Mouse (Mus musculus) midbrain, embryonic 10.5 days (tissue): ENCODE data around the gene Ogt. TPM values are rescaled to one million over a fixed set of nuclear protein-coding genes. Genes with fewer than 3 reads are reported as not detected.

Experiments
- DNase-seq: peaks from one replicate; pipeline ENCODE4 v3.0.0-alpha.2; 2017; ENCODE audit warnings: low spot score
- H3K27ac ChIP-seq: fragments of 300-500 bp; sonication (generic); replicated peaks from 2 replicates; pipeline ENCODE4 v1.5.1; 2016; ENCODE audit warnings: mild to moderate bottlenecking
- H3K27me3 ChIP-seq: fragments of 300-500 bp; sonication (generic); 2 replicates; pipeline ENCODE4 v1.6.1; 2016; ENCODE audit warnings: low read depth, mild to moderate bottlenecking; ENCODE audit not compliant: poor library complexity, severe bottlenecking
- H3K36me3 ChIP-seq: fragments of 300-500 bp; sonication (generic); 2 replicates; pipeline ENCODE4 v1.6.1; 2016; ENCODE audit warnings: mild to moderate bottlenecking, moderate library complexity
- H3K4me1 ChIP-seq: fragments of 300-500 bp; sonication (generic); 2 replicates; pipeline ENCODE4 v1.6.1; 2016
- H3K4me3 ChIP-seq: fragments of 300-500 bp; sonication (generic); 2 replicates; pipeline ENCODE4 v1.5.1; 2016; ENCODE audit warnings: mild to moderate bottlenecking, moderate library complexity
- H3K9me3 ChIP-seq: fragments of 300-500 bp; sonication (generic); replicated peaks from 2 replicates; pipeline ENCODE4 v1.6.1; 2016; ENCODE audit warnings: mild to moderate bottlenecking
- WGBS: fragments of 180-500 bp; shearing (Covaris S2); methylation state at CpG from one replicate; pipeline ENCODE4 v1.1.7; 2016; 5-methylcytosine and 5-hydroxymethylcytosine counted together
- polyA plus RNA-seq: library from polyadenylated mRNA; unstranded; fragments of >200 nt; fragmentation: Nextera tagmentation; extraction: Ambion mirVana; gene quantifications from 2 replicates; pipeline ENCODE4 v1.2.1, GENCODE M21; 2016

Gene Ogt
- polyA plus RNA-seq, result 130 and 158 TPM in 2 replicates

- peak within 1 kb of the TSS; percentile 72 for H3K4me3 ChIP-seq
- H3K9me3 ChIP-seq, result no peaks in the 10 kb centered on the region
- 19% methylated on average over 24 of the region's 24 CpGs for whole genome bisulfite sequencing
- H3K27me3 ChIP-seq, result peaks cover 64% of the 10 kb centered on the region
- peaks cover 19% of the 10 kb centered on the region for H3K4me1 ChIP-seq
- DNase-seq, result peak; percentile 87
- peaks cover 9% of the 10 kb centered on the region for H3K36me3 ChIP-seq
- peak within 1 kb of the TSS; percentile 93 for H3K27ac ChIP-seq
Measured at GRCm38 (mm10) chrX:101639741-101640166, at the start of gene Ogt. Ogt (plus strand) TSS chrX:101640060.

- H3K27ac ChIP-seq, result no peak overlapping the region
- H3K9me3 ChIP-seq, result no peaks in the 10 kb centered on the region
- no peak overlapping the region for H3K4me3 ChIP-seq
- no peaks in the 10 kb centered on the region for H3K36me3 ChIP-seq
- no peak for DNase-seq
- WGBS, result 93% methylated on average over 3 of the region's 3 CpGs
- H3K4me1 ChIP-seq, result no peaks in the 10 kb centered on the region
- peaks cover 35% of the 10 kb centered on the region for H3K27me3 ChIP-seq
Measured at GRCm38 (mm10) chrX:101616183-101616582, 23.7 kb upstream of the Ogt start.

GRCm38 (mm10) chrX:101617889-101618288 lies 22.0 kb upstream of the Ogt start:
- no peak for DNase-seq
- WGBS, result 76% methylated on average over 10 of the region's 10 CpGs

GRCm38 (mm10) chrX:101620317-101620716 lies 19.5 kb upstream of the Ogt start:
- H3K27me3 ChIP-seq, result peaks cover 24% of the 10 kb centered on the region
- DNase-seq, result no peak
- H3K4me1 ChIP-seq, result no peaks in the 10 kb centered on the region
- H3K27ac ChIP-seq, result no peak overlapping the region
- H3K36me3 ChIP-seq, result no peaks in the 10 kb centered on the region
- H3K9me3 ChIP-seq, result no peaks in the 10 kb centered on the region
- 80% methylated on average over 6 of the region's 6 CpGs for WGBS
- H3K4me3 ChIP-seq, result no peak overlapping the region

More at GRCm38 (mm10) chrX:101617889-101618288, 22.0 kb upstream of the Ogt start:
- Histone ChIP-seq H3K4me3 (no peak overlapping the region), H3K36me3 (no peaks in the 10 kb centered on the region), H3K4me1 (no peaks in the 10 kb centered on the region), H3K9me3 (no peaks in the 10 kb centered on the region), H3K27me3 (peaks cover 30% of the 10 kb centered on the region), H3K27ac (no peak overlapping the region)

GRCm38 (mm10) chrX:101622539-101622938 lies 17.3 kb upstream of the Ogt start:
- whole genome bisulfite sequencing, result 72% methylated on average over 3 of the region's 3 CpGs
- no peaks in the 10 kb centered on the region for H3K36me3 ChIP-seq
- DNase-seq, result no peak
- H3K4me3 ChIP-seq, result no peak overlapping the region
- H3K9me3 ChIP-seq, result no peaks in the 10 kb centered on the region
- peaks cover 20% of the 10 kb centered on the region for H3K27me3 ChIP-seq
- H3K4me1 ChIP-seq, result no peaks in the 10 kb centered on the region
- no peak overlapping the region for H3K27ac ChIP-seq

GRCm38 (mm10) chrX:101636821-101637525 lies 2.9 kb upstream of the Ogt start:
- DNase-seq, result no peak
- WGBS, result 19% methylated on average over 9 of the region's 9 CpGs

GRCm38 (mm10) chrX:101638856-101639255 lies 1.0 kb upstream of the Ogt start:
- Histone ChIP-seq H3K27me3 (peaks cover 64% of the 10 kb centered on the region), H3K27ac (peak overlapping the region; percentile 93), H3K4me3 (peak overlapping the region; percentile 72), H3K9me3 (no peaks in the 10 kb centered on the region), H3K4me1 (peaks cover 19% of the 10 kb centered on the region), H3K36me3 (peaks cover 2% of the 10 kb centered on the region)
- no peak for DNase-seq
- 32% methylated on average over 3 of the region's 3 CpGs for WGBS

More at GRCm38 (mm10) chrX:101636821-101637525, 2.9 kb upstream of the Ogt start:
- H3K27ac ChIP-seq, result peak overlapping the region; percentile 6; the same call in 1 of the 2 replicates
- H3K4me1 ChIP-seq, result peaks cover 13% of the 10 kb centered on the region
- no peaks in the 10 kb centered on the region for H3K9me3 ChIP-seq
- H3K27me3 ChIP-seq, result peaks cover 64% of the 10 kb centered on the region
- H3K4me3 ChIP-seq, result no peak overlapping the region
- H3K36me3 ChIP-seq, result no peaks in the 10 kb centered on the region

GRCm38 (mm10) chrX:101639306-101639705 lies 554 bp upstream of the Ogt start:
- WGBS, result 16% methylated on average over 13 of the region's 13 CpGs
- H3K4me3 ChIP-seq, result peak overlapping the region; percentile 72
- peaks cover 64% of the 10 kb centered on the region for H3K27me3 ChIP-seq
- peak overlapping the region; percentile 93 for H3K27ac ChIP-seq
- peaks cover 19% of the 10 kb centered on the region for H3K4me1 ChIP-seq
- peaks cover 7% of the 10 kb centered on the region for H3K36me3 ChIP-seq
- peak; percentile 12 for DNase-seq
- H3K9me3 ChIP-seq, result no peaks in the 10 kb centered on the region

GRCm38 (mm10) chrX:101640194-101641160 lies 617 bp downstream of the Ogt start:
- WGBS, result 13% methylated on average over 45 of the region's 45 CpGs
- Histone ChIP-seq H3K4me3 (peak overlapping the region; percentile 72), H3K36me3 (peaks cover 15% of the 10 kb centered on the region), H3K9me3 (no peaks in the 10 kb centered on the region), H3K27me3 (peaks cover 62% of the 10 kb centered on the region), H3K4me1 (peaks cover 19% of the 10 kb centered on the region), H3K27ac (peak overlapping the region; percentile 93)
- peak; percentile 47 for DNase-seq

GRCm38 (mm10) chrX:101641161-101641530 lies 1.3 kb downstream of the Ogt start:
- Histone ChIP-seq H3K4me1 (peaks cover 19% of the 10 kb centered on the region), H3K36me3 (peaks cover 22% of the 10 kb centered on the region), H3K27ac (peak overlapping the region; percentile 93), H3K9me3 (no peaks in the 10 kb centered on the region), H3K27me3 (peaks cover 56% of the 10 kb centered on the region), H3K4me3 (peak overlapping the region; percentile 72)
- no peak for DNase-seq
- 17% methylated on average over 6 of the region's 6 CpGs for WGBS

GRCm38 (mm10) chrX:101642091-101642490 lies 2.2 kb downstream of the Ogt start:
- 25% methylated on average over 5 of the region's 5 CpGs for WGBS
- H3K27me3 ChIP-seq, result peaks cover 46% of the 10 kb centered on the region
- peaks cover 16% of the 10 kb centered on the region for H3K4me1 ChIP-seq
- H3K9me3 ChIP-seq, result no peaks in the 10 kb centered on the region
- peak overlapping the region; percentile 93 for H3K27ac ChIP-seq
- peaks cover 31% of the 10 kb centered on the region for H3K36me3 ChIP-seq
- no peak for DNase-seq
- peak overlapping the region; percentile 72 for H3K4me3 ChIP-seq

GRCm38 (mm10) chrX:101645286-101645685 lies 5.4 kb downstream of the Ogt start:
- no peak for DNase-seq
- H3K27me3 ChIP-seq, result peaks cover 24% of the 10 kb centered on the region
- peaks cover 6% of the 10 kb centered on the region for H3K4me1 ChIP-seq
- H3K9me3 ChIP-seq, result no peaks in the 10 kb centered on the region
- WGBS, result 84% methylated on average over 2 of the region's 2 CpGs
- H3K4me3 ChIP-seq, result no peak overlapping the region
- no peak overlapping the region for H3K27ac ChIP-seq
- H3K36me3 ChIP-seq, result peaks cover 43% of the 10 kb centered on the region
